Mouse (Mus musculus) brain, embryonic 14.5 days (tissue): ENCODE measurements at regions not wholly inside any gene's neighbourhood (a gene's known extent, or its start where the extent isn't known, plus 50 kb on each side); places are given as distances from the start of the nearest gene placed in this dataset.

ENCODE experiments used
- CTCF ChIP-seq: fragments of 200-500 bp; IDR thresholded peaks from 2 replicates; pipeline ENCODE4 v1.5.1; 2012; ENCODE audit warnings: inconsistent platforms, mild to moderate bottlenecking, moderate library complexity, borderline replicate concordance; ENCODE audit not compliant: insufficient read depth, insufficient read length; ENCODE audit errors: extremely low read depth
- POLR2A ChIP-seq: fragments of 200-500 bp; IDR thresholded peaks from 2 replicates; pipeline ENCODE4 v1.6.1; 2012; ENCODE audit warnings: mild to moderate bottlenecking, inconsistent platforms, borderline replicate concordance; ENCODE audit not compliant: poor library complexity, insufficient read depth, insufficient read length, severe bottlenecking; ENCODE audit errors: extremely low read depth

DNA sequence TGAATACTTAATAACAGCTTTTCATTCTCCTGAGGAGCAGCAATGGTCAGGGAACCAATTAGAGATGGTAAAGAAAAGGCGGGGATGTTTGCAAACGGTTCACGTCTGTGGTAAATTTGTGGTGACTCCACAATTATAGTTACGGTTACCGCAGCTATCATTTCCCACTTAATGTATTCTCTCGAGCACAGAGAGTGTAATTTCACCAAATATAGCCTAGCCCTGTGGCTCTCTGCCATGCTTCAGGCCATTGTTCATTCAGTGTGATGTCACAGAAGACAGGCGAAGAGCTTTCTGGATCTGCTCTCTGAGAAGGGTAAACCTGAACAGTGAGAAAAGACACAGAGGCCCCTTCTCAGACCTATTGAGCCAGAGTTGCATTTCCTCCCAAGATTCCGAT, 296.9 kb downstream of the Dok5 start:
- TF ChIP-seq POLR2A, result no peak
- TF ChIP-seq CTCF, result no peak
